13 mouse cellular contexts compared by ENCODE assay signal in the genomic region with DNA sequence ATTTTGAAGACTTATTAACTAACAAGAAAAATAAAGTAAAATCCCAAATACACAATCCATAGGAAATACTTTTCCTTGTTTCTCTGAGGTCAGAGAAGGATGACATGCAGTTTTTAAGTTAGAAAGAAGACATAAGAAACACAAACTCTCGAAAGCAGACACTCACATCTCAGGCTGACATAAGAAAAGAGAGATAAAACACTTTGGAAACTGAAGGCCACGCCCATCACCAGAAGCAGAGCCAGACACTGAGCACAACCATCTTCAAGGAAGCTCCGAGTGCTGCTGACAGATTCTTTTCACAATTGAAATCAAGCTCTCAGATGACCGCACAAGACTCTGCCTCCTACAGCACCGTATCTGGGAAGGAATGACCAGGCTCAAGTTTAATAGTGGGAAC. TPM values are rescaled to one million over a fixed set of nuclear protein-coding genes. Genes with fewer than 3 reads are reported as not detected.
DNase-seq lines count a peak whose midpoint lies in the region; ATAC-seq lines count a peak whose summit lies in the region.
"Had no signal": no experiment of that assay in that cellular context is flagged by ENCODE, and none has a peak within 500 bp of the region (broad histone marks: within the 10 kb centered on the region; RNA-seq: fewer than 3 reads in every experiment).

No protein-coding gene starts in this region.

- no peak overlapping the region for H3K9ac ChIP-seq in lung, embryonic 15.5 days
- H3K9ac ChIP-seq: embryonic facial prominence, embryonic 13.5 days; forebrain, embryonic 15.5 days had no signal

- peaks cover 6% of the 10 kb centered on the region for H3K4me1 ChIP-seq in lung, embryonic 15.5 days
- peaks cover 7% of the 10 kb centered on the region for H3K4me1 ChIP-seq in hindbrain, embryonic 10.5 days (replicated peaks)
- H3K4me1 ChIP-seq: forebrain, embryonic 15.5 days had no signal

- no peaks in the 10 kb centered on the region for H3K36me3 ChIP-seq in lung, embryonic 15.5 days
- H3K36me3 ChIP-seq in hindbrain, embryonic 10.5 days = no peaks in the 10 kb centered on the region
- H3K36me3 ChIP-seq: embryonic facial prominence, embryonic 13.5 days; forebrain, embryonic 15.5 days had no signal

- H3K27me3 ChIP-seq in lung, embryonic 15.5 days = no peaks in the 10 kb centered on the region
- H3K27me3 ChIP-seq in hindbrain, embryonic 10.5 days (ENCODE audit: insufficient read depth, poor library complexity, severe bottlenecking) = no peaks in the 10 kb centered on the region
- H3K27me3 ChIP-seq: embryonic facial prominence, embryonic 13.5 days; forebrain, embryonic 15.5 days; megakaryocyte, embryonic 14.5 days had no signal

- H3K27ac ChIP-seq in lung, embryonic 15.5 days = peak overlapping the region; percentile 44; the same call in 1 of the 2 replicates
- H3K27ac ChIP-seq in hindbrain, embryonic 10.5 days = no peak overlapping the region
- H3K27ac ChIP-seq: embryonic facial prominence, embryonic 13.5 days; forebrain, embryonic 15.5 days had no signal

- H3K4me2 ChIP-seq in lung, embryonic 15.5 days = no peak overlapping the region
- H3K4me2 ChIP-seq: embryonic facial prominence, embryonic 13.5 days; forebrain, embryonic 15.5 days had no signal

- H3K9me3 ChIP-seq in lung, embryonic 15.5 days = no peaks in the 10 kb centered on the region
- H3K9me3 ChIP-seq in hindbrain, embryonic 10.5 days = 0 out of 2 replicates have a peak, but pooled peaks cover 2% of the 10 kb centered on the region
- H3K9me3 ChIP-seq: embryonic facial prominence, embryonic 13.5 days; forebrain, embryonic 15.5 days; megakaryocyte, embryonic 14.5 days had no signal

- no peak for DNase-seq in lung, postnatal 36 days
- DNase-seq in liver = peak; percentile 80
- peak; percentile 64 for DNase-seq in naive thymus-derived CD4-positive, alpha-beta T cell, adult 2 months (ENCODE audit: low read depth)
- DNase-seq in hindbrain, embryonic 10.5 days (ENCODE audit: low spot score) = no peak
- DNase-seq: cerebellum, postnatal 10 days; gastrocnemius, postnatal 25 days; heart, postnatal 14 days had no signal

- no peak overlapping the region for H3K4me3 ChIP-seq in lung, embryonic 15.5 days
- H3K4me3 ChIP-seq in hindbrain, embryonic 10.5 days = no peak overlapping the region
- H3K4me3 ChIP-seq: embryonic facial prominence, embryonic 13.5 days; forebrain, embryonic 15.5 days had no signal

- 54% methylated on average over 5 of the region's 5 CpGs for WGBS in lung, embryonic 15.5 days
- WGBS in hindbrain, embryonic 10.5 days = 62% methylated on average over 5 of the region's 5 CpGs

- no peak for ATAC-seq in lung, embryonic 15.5 days (ENCODE audit: borderline replicate concordance, extremely low read depth, low FRiP score, low TSS enrichment)
- peak; percentile 29 for ATAC-seq in activated CD4-positive, CD25-positive, alpha-beta regulatory T cell, adult 4 months
- no peak for ATAC-seq in megakaryocyte, adult 5-6 weeks (ENCODE audit: poor library complexity, severe bottlenecking)
- ATAC-seq: forebrain, embryonic 15.5 days had no signal

RNA-seq across cellular contexts. Expression of a gene that starts 23.5 kb away (rescaled TPM):
- polyA plus RNA-seq in lung, embryonic 15.5 days (2015; fragmentation: Nextera tagmentation; extraction: Ambion mirVana) = 24.2 and 30.1 TPM in 2 replicates
- 100 to 1,000 TPM; 157 to 180 TPM for polyA plus RNA-seq in activated CD4-positive, CD25-positive, alpha-beta regulatory T cell, adult 4 months (2017; shearing (Covaris generic))
- total RNA-seq in megakaryocyte, adult 5-6 weeks (2015) = 78.2 and 82.1 TPM in 2 replicates
- 141 and 154 TPM in 2 replicates for total RNA-seq in megakaryocyte, adult 5-6 weeks (2017)
- polyA plus RNA-seq in hindbrain, embryonic 10.5 days (2016; fragmentation: Nextera tagmentation; extraction: Ambion mirVana) = 24.3 and 27.3 TPM in 2 replicates

RNA-seq across cellular contexts. Expression of a gene that starts 49.9 kb away (rescaled TPM):
- 602 and 647 TPM in 2 replicates for polyA plus RNA-seq in lung, embryonic 15.5 days (2015; fragmentation: Nextera tagmentation; extraction: Ambion mirVana)
- polyA plus RNA-seq in activated CD4-positive, CD25-positive, alpha-beta regulatory T cell, adult 4 months (2017; shearing (Covaris generic)) = 100 to 1,000 TPM; 217 to 295 TPM
- 368 and 391 TPM in 2 replicates for total RNA-seq in megakaryocyte, adult 5-6 weeks (2015)
- total RNA-seq in megakaryocyte, adult 5-6 weeks (2017) = 149 and 154 TPM in 2 replicates
- 708 and 733 TPM in 2 replicates for polyA plus RNA-seq in hindbrain, embryonic 10.5 days (2016; fragmentation: Nextera tagmentation; extraction: Ambion mirVana)

Comparison
In these comparisons a context has a peak if more than half of its experiments do, and no peak if none do; other contexts are left out.
1. DNase-seq: peak in liver (single experiment) and naive thymus-derived CD4-positive, alpha-beta T cell, adult 2 months (single experiment); none in lung, postnatal 36 days (single experiment) and hindbrain, embryonic 10.5 days (single experiment).